Mouse (Mus musculus) neural tube, embryonic 15.5 days (tissue): Measurements from ENCODE around the gene Klhl29. TPM values are rescaled to one million over a fixed set of nuclear protein-coding genes. Genes with fewer than 3 reads are reported as not detected.

Experiments used
- ATAC-seq: fragments of 200-750 bp; cut with Nextera tagmentation; 2 replicates; pipeline ENCODE4 v1.8.0; 2017; ENCODE audit warnings: mild to moderate bottlenecking, moderate TSS enrichment, moderate library complexity; ENCODE audit not compliant: low FRiP score
- H3K27ac ChIP-seq: fragments of 300-500 bp; sonication (generic); replicated peaks from 2 replicates; pipeline ENCODE4 v1.5.1; 2015; ENCODE audit warnings: mild to moderate bottlenecking, inconsistent platforms
- H3K27me3 ChIP-seq: fragments of 300-500 bp; sonication (generic); replicated peaks from 2 replicates; pipeline ENCODE4 v1.6.1; 2015; ENCODE audit warnings: inconsistent platforms
- H3K36me3 ChIP-seq: fragments of 300-500 bp; sonication (generic); 2 replicates; pipeline ENCODE4 v1.6.1; 2015; ENCODE audit warnings: inconsistent platforms
- H3K4me1 ChIP-seq: fragments of 300-500 bp; sonication (generic); 2 replicates; pipeline ENCODE4 v1.6.1; 2015; ENCODE audit warnings: inconsistent platforms
- H3K4me2 ChIP-seq: fragments of 300-500 bp; sonication (generic); 2 replicates; pipeline ENCODE4 v1.6.1; 2015; ENCODE audit warnings: inconsistent platforms, mild to moderate bottlenecking, moderate library complexity
- H3K4me3 ChIP-seq: fragments of 300-500 bp; sonication (generic); replicated peaks from 2 replicates; pipeline ENCODE4 v1.5.1; 2015; ENCODE audit warnings: mild to moderate bottlenecking, inconsistent platforms
- H3K9ac ChIP-seq: fragments of 300-500 bp; sonication (generic); replicated peaks from 2 replicates; pipeline ENCODE4 v1.6.1; 2015; ENCODE audit warnings: mild to moderate bottlenecking, inconsistent platforms
- H3K9me3 ChIP-seq: fragments of 300-500 bp; sonication (generic); replicated peaks from 2 replicates; pipeline ENCODE4 v1.6.1; 2016; ENCODE audit warnings: inconsistent platforms
- WGBS: fragments of 180-500 bp; shearing (Covaris S2); methylation state at CpG from one replicate; pipeline ENCODE4 v1.1.7; 2015; ENCODE audit warnings: mixed read lengths; 5-methylcytosine and 5-hydroxymethylcytosine counted together
- polyA plus RNA-seq: library from polyadenylated mRNA; unstranded; fragments of >200 nt; fragmentation: Nextera tagmentation; extraction: Ambion mirVana; gene quantifications from 2 replicates; pipeline ENCODE4 v1.2.1, GENCODE M21; 2015

The Klhl29 gene
- polyA plus RNA-seq, 1 experiment from 2014 or later: 3.9 TPM

DNA sequence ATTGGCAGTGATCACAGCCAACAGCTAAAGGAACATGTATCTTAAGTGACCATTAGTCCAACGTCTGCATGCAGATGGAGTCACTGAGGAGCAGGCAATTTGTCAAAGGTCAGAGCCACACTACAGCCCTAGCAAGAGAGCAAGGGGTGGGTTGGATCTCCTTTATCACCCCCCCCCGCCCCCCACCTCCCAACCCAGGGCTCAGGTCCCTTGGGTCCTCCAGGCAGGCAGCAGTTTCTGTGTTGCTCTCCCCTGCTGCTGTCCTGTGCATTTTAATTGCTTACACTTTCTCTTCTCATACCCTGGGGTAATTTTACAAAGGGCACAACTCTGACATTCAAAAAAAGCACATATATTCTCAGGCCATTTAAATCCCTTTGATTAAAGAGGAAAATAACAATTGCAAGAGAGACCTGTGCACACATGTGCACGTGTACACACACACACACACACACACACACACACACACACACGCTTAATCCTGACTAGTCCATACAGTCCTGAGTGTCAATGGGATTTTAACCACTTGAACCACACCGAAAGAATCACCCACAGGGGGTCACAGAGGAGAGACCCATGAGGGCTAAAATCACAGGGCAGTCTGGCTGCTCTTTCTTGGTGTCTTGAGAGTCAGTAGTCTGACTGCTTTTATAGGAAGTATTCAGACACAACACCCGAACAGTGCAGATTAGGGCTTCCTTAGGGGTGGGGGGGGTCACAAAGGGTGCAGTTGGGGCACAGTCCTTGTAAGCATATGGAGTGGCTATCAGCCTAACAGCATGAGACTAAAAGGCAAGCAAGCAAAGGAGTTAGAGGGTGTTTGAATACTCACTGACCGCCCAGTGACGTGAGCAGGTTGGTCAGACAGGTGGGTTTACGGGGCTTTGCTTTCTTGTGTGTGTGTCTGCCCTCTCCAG lies 108.0 kb downstream of the Klhl29 start:
- Histone ChIP-seq H3K27me3 (0 out of 2 replicates have a peak, but pooled peaks cover 4% of the 10 kb centered on the region), H3K4me1 (peaks cover 24% of the 10 kb centered on the region), H3K4me3 (no peak overlapping the region), H3K27ac (peak overlapping the region; percentile 61), H3K9me3 (no peaks in the 10 kb centered on the region), H3K9ac (peak overlapping the region; percentile 30; the same call in 1 of the 2 replicates), H3K4me2 (no peak overlapping the region), H3K36me3 (no peaks in the 10 kb centered on the region)
- ATAC-seq: peak; percentile 25; the same call in 1 of the 2 replicates
- WGBS: 41% methylated on average over 9 of the region's 9 CpGs

GRCm38 (mm10) chr12:5266773-5267172 lies 108.7 kb downstream of the Klhl29 start:
- Histone ChIP-seq H3K27me3 (0 out of 2 replicates have a peak, but pooled peaks cover 4% of the 10 kb centered on the region), H3K9me3 (no peaks in the 10 kb centered on the region), H3K9ac (no peak overlapping the region), H3K27ac (no peak overlapping the region), H3K4me2 (no peak overlapping the region), H3K4me3 (no peak overlapping the region), H3K4me1 (peaks cover 24% of the 10 kb centered on the region), H3K36me3 (no peaks in the 10 kb centered on the region)
- WGBS: 87% methylated on average over 4 of the region's 4 CpGs
- no peak for ATAC-seq

DNA sequence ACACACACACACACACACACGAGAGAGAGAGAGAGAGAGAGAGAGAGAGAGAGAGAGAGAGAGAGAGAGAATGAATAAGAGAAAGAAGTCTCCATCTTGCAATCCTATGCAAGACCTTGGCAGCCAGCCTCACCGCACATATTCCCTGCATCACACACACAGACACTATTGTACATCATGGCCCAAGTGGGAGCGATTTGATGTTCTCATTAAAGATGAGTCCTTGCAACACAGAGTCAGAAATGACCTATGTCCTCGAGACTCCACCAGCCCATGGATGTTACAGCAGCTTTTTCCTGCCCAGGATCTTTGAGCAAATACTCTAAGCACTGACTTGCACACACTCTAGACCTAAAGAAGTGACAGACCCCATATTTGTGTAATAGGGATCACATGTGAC lies 114.0 kb downstream of the Klhl29 start:
- H3K27ac ChIP-seq: peak overlapping the region; percentile 29; the same call in 1 of the 2 replicates
- peak; percentile 51; the same call in 1 of the 2 replicates for ATAC-seq
- 0 out of 2 replicates have a peak, but pooled peaks cover 4% of the 10 kb centered on the region for H3K27me3 ChIP-seq
- H3K4me1 ChIP-seq: peaks cover 8% of the 10 kb centered on the region
- H3K9ac ChIP-seq: no peak overlapping the region
- no peaks in the 10 kb centered on the region for H3K9me3 ChIP-seq
- H3K36me3 ChIP-seq: no peaks in the 10 kb centered on the region
- 56% methylated on average over 4 of the region's 4 CpGs for WGBS
- no peak overlapping the region for H3K4me3 ChIP-seq
- no peak overlapping the region for H3K4me2 ChIP-seq

DNA sequence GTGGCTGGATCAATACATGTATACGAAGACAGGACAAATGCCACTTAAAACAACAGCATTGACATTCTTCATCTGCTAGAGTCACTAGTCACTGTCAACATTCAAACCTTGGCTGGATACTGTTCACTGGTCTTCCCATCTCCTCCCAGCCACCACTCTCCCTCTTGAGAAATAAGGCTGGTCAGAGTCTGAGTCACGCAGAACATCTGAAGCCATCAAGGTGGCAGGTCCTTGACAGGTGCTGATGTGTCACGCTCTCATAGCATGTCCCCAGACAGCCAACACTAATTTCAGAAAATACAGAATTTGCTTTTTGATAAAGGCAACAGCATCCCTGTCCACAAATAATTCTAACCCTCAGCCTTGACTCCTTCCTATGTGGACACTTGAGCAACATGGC lies 116.7 kb downstream of the Klhl29 start:
- H3K27me3 ChIP-seq: 0 out of 2 replicates have a peak, but pooled peaks cover 3% of the 10 kb centered on the region
- ATAC-seq: no peak
- WGBS: 94% methylated on average over 3 of the region's 3 CpGs
- H3K4me2 ChIP-seq: no peak overlapping the region
- no peak overlapping the region for H3K27ac ChIP-seq
- no peak overlapping the region for H3K4me3 ChIP-seq
- H3K9ac ChIP-seq: no peak overlapping the region
- no peaks in the 10 kb centered on the region for H3K36me3 ChIP-seq
- no peaks in the 10 kb centered on the region for H3K9me3 ChIP-seq
- H3K4me1 ChIP-seq: peaks cover 29% of the 10 kb centered on the region

GRCm38 (mm10) chr12:5257174-5257573 lies 118.3 kb downstream of the Klhl29 start:
- H3K27me3 ChIP-seq: no peaks in the 10 kb centered on the region
- H3K27ac ChIP-seq: no peak overlapping the region
- 59% methylated on average over 4 of the region's 4 CpGs for WGBS
- ATAC-seq: no peak
- no peaks in the 10 kb centered on the region for H3K36me3 ChIP-seq
- H3K9me3 ChIP-seq: no peaks in the 10 kb centered on the region
- H3K4me3 ChIP-seq: no peak overlapping the region
- H3K9ac ChIP-seq: no peak overlapping the region
- no peak overlapping the region for H3K4me2 ChIP-seq
- H3K4me1 ChIP-seq: peaks cover 42% of the 10 kb centered on the region

DNA sequence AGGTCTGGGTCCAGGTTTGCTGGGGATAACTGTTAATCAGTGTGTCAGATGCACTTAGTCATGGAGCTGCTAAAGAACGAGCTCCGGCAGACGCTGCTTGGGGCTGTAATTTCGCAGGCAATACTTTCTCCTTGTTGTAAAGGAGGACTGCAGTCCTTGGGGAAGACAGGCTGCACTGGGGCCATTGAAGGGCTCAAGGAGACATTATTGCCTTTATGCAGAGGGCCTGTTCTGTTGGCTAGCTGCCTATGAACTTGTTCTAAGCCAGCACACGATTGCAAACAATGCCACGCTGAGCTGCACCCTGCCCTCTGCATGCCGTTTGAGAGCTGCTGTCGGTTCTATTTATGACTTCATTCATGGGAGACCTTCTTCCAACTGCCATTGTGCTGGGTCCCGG lies 120.4 kb downstream of the Klhl29 start:
- H3K9ac ChIP-seq: no peak overlapping the region
- H3K27ac ChIP-seq: no peak overlapping the region

DNA sequence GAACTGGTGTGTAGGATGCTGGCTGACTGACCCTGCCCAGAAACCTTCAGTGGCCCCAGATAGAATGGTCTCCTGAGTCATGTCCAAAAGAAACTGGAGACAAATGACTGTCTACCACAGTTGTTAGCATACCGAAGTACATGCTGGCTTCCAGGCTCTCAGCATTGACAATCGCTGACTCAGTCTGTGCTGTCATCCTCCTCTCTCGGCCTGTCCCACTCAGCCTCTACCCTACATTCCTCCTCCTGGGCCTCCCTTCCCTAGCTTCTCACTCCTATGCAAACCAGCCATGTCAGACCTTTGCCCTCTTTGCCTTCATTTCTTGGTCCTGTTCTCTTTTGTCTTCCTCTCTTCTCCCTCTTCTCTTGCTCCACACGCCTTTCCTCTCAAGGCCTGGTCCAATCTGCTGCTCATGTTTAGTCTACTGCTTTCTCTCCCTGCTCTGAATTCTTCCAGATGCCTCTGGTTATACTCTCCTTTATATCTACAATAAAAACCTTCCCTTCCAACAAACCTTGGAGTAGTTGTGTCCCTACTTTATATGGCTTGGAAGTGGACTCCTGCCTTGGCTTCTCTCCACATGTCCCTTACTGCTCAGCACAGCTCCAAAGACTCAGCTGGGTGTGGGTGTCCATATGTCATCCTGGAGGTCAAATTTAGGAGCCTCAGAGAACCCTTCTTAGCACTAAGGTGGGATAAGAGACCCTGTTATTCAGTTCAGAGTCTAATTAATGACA lies 121.1 kb downstream of the Klhl29 start:
- Histone ChIP-seq H3K27me3 (no peaks in the 10 kb centered on the region), H3K36me3 (no peaks in the 10 kb centered on the region), H3K4me3 (no peak overlapping the region), H3K27ac (peak overlapping the region; percentile 54; the same call in 1 of the 2 replicates), H3K9me3 (no peaks in the 10 kb centered on the region), H3K4me1 (peaks cover 36% of the 10 kb centered on the region), H3K9ac (no peak overlapping the region), H3K4me2 (no peak overlapping the region)
- no peak for ATAC-seq
- WGBS: 71% methylated on average over 4 of the region's 4 CpGs

More for the DNA sequence above, 120.4 kb downstream of the Klhl29 start:
- 10% methylated on average over 9 of the region's 9 CpGs for WGBS
- no peaks in the 10 kb centered on the region for H3K36me3 ChIP-seq
- H3K4me1 ChIP-seq: peaks cover 34% of the 10 kb centered on the region
- no peaks in the 10 kb centered on the region for H3K9me3 ChIP-seq
- H3K4me2 ChIP-seq: no peak overlapping the region
- ATAC-seq: no peak
- H3K27me3 ChIP-seq: no peaks in the 10 kb centered on the region
- H3K4me3 ChIP-seq: no peak overlapping the region

GRCm38 (mm10) chr12:5253289-5254005 lies 122.0 kb downstream of the Klhl29 start:
- 50% methylated on average over 10 of the region's 10 CpGs for WGBS
- H3K4me3 ChIP-seq: no peak overlapping the region
- H3K27ac ChIP-seq: peak overlapping the region; percentile 54
- no peaks in the 10 kb centered on the region for H3K27me3 ChIP-seq
- no peaks in the 10 kb centered on the region for H3K36me3 ChIP-seq
- ATAC-seq: peak; percentile 37; the same call in 1 of the 2 replicates
- peaks cover 39% of the 10 kb centered on the region for H3K4me1 ChIP-seq
- H3K9ac ChIP-seq: no peak overlapping the region
- H3K9me3 ChIP-seq: no peaks in the 10 kb centered on the region
- no peak overlapping the region for H3K4me2 ChIP-seq

GRCm38 (mm10) chr12:5252569-5252968 lies 122.9 kb downstream of the Klhl29 start:
- WGBS: 68% methylated on average over 2 of the region's 2 CpGs
- H3K27ac ChIP-seq: no peak overlapping the region
- H3K9me3 ChIP-seq: no peaks in the 10 kb centered on the region
- H3K4me1 ChIP-seq: peaks cover 42% of the 10 kb centered on the region
- no peak for ATAC-seq
- H3K4me2 ChIP-seq: no peak overlapping the region
- no peak overlapping the region for H3K4me3 ChIP-seq
- no peak overlapping the region for H3K9ac ChIP-seq
- H3K27me3 ChIP-seq: no peaks in the 10 kb centered on the region
- H3K36me3 ChIP-seq: no peaks in the 10 kb centered on the region

DNA sequence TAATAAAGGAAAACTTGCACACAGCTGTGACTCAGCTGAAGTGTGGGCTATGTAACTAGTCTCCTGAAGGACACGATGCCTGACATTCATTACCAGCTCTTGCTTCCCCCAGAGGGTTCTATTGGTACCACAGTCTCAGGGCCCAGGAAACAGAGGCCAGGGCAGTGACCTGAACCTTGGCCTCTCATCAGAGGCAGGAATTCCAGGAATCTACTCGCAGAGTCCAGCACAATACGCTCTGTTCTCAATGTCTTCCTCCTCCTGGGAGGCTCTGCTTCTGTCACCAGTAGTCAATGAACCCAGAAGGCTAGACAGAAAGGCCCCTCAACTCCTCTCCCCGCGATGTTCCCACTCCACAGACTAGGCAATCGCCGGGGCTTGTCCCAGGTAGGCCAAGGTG lies 125.4 kb downstream of the Klhl29 start:
- no peaks in the 10 kb centered on the region for H3K36me3 ChIP-seq
- WGBS: 47% methylated on average over 7 of the region's 7 CpGs
- H3K27ac ChIP-seq: no peak overlapping the region
- H3K4me3 ChIP-seq: no peak overlapping the region
- no peaks in the 10 kb centered on the region for H3K9me3 ChIP-seq
- H3K27me3 ChIP-seq: no peaks in the 10 kb centered on the region
- no peak overlapping the region for H3K4me2 ChIP-seq
- no peak overlapping the region for H3K9ac ChIP-seq
- H3K4me1 ChIP-seq: peaks cover 58% of the 10 kb centered on the region
- ATAC-seq: no peak

GRCm38 (mm10) chr12:5249068-5249467 lies 126.4 kb downstream of the Klhl29 start:
- Histone ChIP-seq H3K9ac (no peak overlapping the region), H3K36me3 (no peaks in the 10 kb centered on the region), H3K27ac (no peak overlapping the region), H3K27me3 (no peaks in the 10 kb centered on the region), H3K9me3 (no peaks in the 10 kb centered on the region), H3K4me2 (no peak overlapping the region), H3K4me1 (peaks cover 51% of the 10 kb centered on the region), H3K4me3 (no peak overlapping the region)
- no peak for ATAC-seq
- WGBS: 86% methylated on average over 13 of the region's 13 CpGs
